Mouse (Mus musculus): Measurements from ENCODE around the gene Magea6.
"Not testable (repeated sequence)": the region's sequence is repeated elsewhere in the genome, so short reads cannot be mapped to it uniquely, and the experiment has no call there.

Magea6 gene

GRCm38 (mm10) chrX:154935887-154936286, at the start of gene Magea6:
Gene Magea6 (minus strand): TSS chrX:154935987.
- in situ Hi-C loops (cut with MseI, MboI), result not testable (repeated sequence)

- in situ Hi-C loops (cut with MseI, MboI), result not testable (repeated sequence)
Measured at GRCm38 (mm10) chrX:154949405-154949804, 13.6 kb upstream of the Magea6 start, which contains the start of gene Magea3. Gene Magea3 (minus strand): TSS chrX:154949505.

- in situ Hi-C loops (cut with MseI, MboI), result not testable (repeated sequence)
Measured at GRCm38 (mm10) chrX:154890167-154890566, 45.6 kb downstream of the Magea6 start, which contains the start of gene Cldn34b1. Gene Cldn34b1 (minus strand): TSS chrX:154890267.
